Mouse (Mus musculus) monocyte, adult 2 months (primary cell): ENCODE results near the gene Hk2.

ENCODE experiments used
- DNase-seq, 2 experiments: peaks; one replicate each; pipeline ENCODE4 v3.0.0; 2022; ENCODE audit warnings: low spot score in 2 of 2, low read depth in 1 of 2

The Hk2 gene

DNA sequence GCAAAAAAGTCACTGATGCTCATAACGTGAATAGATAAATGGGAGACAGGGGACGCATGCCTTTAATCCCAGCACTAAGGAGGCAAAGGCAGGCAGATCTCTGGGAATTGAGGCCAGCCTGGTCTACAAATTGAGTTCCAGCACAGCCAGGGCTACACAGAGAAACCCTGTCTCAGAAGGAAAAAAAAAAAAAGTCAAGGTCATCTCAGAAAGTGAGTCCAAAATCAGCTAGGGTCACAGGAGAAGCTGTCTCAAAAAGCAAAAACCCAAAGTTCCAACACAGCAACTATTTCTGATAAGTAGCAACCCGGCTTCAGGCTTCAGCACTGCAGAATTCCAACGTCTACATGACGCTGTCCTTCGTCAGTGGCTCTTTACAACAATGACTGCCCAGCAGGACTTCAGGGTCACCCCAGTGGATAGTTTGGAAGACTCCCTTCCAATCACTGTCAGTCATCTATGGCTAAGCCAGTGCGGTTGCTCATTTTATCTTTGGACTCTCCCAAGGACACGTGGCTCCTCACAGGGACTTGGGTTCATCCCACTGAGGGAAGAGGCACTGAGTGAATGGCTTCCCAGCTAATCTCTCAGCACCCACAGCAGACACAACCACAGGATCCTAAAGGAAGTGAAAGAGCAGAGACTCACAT is 33.3 kb downstream of the Hk2 start:
- no peak for DNase-seq

GRCm38 (mm10) chr6:82740269-82740668 is 34.0 kb downstream of the Hk2 start:
- peak; percentile 19 to 20 for DNase-seq

DNA sequence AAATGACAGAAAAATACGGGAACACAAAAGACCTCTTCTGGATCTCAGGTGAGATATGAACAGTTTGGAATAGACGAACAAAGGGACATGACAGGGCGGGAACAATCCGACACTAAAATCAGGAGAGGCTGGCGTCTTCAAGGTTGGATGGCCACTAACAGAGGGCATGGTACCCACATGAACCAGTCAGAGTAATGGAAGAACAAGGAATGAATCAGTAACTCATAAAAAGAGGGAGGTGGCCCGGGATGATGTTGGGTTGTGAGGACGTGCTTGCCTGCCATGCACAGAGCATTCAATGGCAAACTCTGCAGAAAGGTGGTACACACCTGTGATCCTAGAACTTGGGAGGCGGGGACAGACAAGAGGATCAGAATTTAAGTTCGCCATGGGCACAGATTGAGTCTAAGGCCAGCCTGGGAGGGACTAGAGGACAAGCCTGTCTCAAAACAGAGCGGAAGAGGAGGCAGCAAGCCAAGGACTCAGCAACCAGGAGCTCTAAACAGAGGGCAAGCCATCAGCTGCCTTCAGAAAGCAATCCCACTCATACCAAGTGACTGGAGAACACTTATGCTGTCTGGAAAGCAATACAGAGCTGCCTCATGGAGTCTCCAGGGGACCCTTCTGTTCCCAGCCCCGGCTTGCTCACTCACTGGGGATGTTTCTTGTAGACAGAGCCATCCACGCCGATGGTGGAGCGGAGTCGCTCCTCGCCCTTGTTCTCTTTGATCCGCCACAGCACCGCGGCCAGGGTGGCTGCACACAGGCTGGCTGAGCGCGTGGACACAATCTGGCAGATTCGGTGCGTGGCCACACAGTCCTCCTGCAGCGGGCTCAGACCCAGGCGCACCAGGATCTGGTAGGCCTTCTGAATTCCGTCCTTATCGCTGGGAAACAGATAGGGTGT is 36.4 kb downstream of the Hk2 start:
- DNase-seq = no peak

DNA sequence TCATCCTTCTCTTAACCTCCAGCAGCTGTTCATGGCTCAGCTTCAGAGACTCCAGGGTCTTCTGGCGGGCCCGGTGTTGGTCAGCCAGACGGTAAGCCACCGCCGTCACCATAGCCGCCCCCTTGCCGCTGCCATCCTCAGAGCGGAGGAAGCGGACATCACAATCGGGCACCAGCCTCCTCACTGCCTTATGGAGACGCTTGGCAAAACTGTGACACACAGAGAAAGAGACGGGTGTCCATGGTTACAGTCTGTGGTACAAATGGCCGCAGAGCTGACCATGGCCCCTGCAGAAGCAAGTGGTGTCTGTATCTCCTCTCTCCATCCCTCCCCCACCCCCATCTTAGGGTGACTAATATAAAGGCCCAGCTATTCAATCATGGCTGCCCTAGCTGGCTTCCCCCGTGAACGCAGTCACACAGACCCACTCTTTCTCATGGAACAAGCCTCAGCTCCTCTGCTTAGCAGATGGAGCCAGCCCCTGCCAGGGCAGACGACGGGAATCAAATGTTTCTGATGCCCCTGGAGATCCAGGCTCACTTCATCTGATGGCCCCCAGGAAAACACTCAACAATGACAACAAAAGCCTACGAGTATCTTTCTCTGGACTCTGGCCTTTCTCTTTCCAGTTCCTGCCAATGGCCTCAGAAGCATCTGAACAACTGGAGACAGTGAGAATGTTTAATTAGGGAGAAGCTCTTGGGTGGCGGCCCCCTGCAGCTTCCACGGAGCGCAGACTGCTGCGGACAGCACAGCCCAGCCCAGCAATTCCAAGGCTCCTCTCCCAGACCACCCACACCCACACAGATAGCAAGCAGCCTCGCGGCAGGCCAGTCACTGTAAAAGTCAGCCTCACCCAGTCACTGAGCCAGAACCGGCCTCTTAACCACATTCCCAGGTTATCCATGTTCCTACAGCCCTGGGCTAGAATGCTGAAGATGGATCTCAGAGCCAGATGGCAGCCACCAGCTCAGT is 37.3 kb downstream of the Hk2 start:
- DNase-seq = no peak

DNA sequence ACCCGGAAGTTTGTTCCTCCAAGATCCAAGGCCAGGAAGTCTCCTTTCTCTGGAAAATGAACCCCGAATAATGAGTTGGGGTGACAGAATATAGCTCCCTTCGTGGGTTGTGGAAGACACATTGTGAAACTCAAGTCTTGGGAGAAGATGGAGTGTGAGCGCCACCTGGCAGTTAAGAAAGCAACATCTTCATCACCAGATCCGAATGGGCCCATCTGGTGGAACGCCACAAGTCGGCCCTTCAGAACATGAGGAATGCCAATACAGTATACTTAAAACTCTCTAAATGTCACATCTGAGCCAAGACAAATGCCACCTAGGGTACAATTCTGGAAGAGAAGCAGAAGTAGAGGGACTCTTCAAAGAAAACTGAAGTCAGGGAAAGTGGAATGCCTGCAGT is 38.9 kb downstream of the Hk2 start:
- DNase-seq = no peak

DNA sequence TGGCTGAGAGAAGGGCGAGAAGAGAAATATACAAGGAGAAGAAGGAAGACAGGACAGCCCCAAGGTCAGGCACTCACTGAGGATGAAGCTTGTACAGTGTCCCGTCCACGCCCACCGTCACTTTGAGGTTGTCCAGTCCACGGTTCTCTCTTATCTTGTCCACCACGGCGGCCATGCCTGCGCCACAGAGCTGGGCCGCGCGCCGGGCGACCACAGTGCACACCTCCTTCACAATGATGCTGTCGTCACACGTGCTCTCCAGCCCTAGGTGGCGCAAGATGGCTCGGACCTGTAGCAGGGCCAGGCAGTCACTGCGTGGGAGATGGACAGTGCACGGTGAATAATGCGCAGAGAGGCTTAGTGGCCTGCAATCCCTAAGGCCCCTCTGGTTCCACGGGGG is 45.6 kb downstream of the Hk2 start:
- DNase-seq = no peak

DNA sequence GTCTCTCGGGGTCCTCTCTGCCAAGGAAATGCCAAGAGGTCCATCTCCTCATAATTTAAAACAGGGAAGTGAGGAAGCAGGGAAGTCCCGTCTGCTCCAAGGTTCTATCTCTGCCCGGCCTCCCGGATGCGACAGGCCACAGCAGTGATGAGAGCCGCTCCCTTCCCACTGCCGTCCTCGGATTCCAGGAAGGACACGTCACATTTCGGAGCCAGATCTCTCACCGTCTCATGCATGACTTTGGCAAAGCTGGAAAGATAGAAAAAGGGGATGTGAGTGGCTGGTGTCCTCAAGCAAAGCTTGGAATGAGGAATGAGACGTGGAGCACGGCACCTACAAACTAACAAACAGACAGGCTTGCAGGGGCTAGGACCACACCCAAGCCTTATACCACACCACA is 47.0 kb downstream of the Hk2 start:
- no peak for DNase-seq

GRCm38 (mm10) chr6:82723321-82723720 is 50.9 kb downstream of the Hk2 start:
- DNase-seq = no peak

GRCm38 (mm10) chr6:82716126-82716525 is 58.1 kb downstream of the Hk2 start:
- DNase-seq = no peak

DNA sequence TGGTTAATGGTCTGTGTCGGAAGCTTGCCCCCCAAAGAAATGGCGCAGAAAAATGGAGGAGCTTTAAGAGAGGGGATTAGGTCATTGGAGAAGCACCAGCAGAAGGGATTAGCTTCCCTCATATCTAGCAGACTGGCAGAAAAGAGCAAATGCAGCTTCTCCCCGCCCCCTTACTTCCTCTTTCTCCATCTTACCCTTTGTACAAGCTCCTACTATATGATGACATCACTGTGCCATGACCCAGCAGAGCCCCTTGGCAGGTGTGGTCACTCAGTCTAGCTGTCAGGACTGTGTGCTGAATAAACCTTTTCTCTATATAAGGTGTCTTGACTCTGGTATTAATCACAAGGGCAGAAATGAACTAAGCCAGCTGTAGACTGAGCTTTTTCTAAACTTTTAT is 58.6 kb downstream of the Hk2 start:
- peak in 1 of 2 experiments; percentile 13 for DNase-seq

- no peak for DNase-seq
These were observed 59.0 kb downstream of the Hk2 start for GRCm38 (mm10) chr6:82715253-82715652.

- no peak for DNase-seq
These were observed 59.4 kb downstream of the Hk2 start for GRCm38 (mm10) chr6:82714841-82715240.

GRCm38 (mm10) chr6:82714243-82714642 is 60.0 kb downstream of the Hk2 start:
- peak; percentile 57 to 78 for DNase-seq

DNA sequence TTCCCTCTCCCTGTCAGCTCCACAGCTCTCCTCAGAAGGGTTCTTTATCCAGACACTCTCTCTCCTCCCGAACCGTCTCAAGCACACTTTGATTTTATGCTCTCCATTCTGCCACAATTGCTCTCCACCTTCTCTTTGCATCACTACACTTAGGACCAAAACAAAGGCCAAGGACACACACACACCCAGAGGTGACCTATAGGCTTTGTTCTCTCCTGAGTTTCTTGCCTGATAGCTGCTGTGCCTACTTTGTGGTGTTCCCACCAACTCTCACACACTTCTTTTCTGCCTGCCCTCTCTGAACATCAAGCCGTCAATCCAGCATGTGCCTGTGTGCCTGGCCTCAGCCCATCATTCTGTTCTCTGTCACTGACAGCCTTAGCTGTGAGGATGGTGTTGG is 66.5 kb downstream of the Hk2 start:
- DNase-seq = no peak

- no peak for DNase-seq
These were observed 67.0 kb downstream of the Hk2 start for GRCm38 (mm10) chr6:82707241-82707640.

GRCm38 (mm10) chr6:82705221-82705620 is 69.0 kb downstream of the Hk2 start, which contains the start of gene Pole4:
Pole4 (minus strand) TSS chr6:82705365.
- no peak for DNase-seq

DNA sequence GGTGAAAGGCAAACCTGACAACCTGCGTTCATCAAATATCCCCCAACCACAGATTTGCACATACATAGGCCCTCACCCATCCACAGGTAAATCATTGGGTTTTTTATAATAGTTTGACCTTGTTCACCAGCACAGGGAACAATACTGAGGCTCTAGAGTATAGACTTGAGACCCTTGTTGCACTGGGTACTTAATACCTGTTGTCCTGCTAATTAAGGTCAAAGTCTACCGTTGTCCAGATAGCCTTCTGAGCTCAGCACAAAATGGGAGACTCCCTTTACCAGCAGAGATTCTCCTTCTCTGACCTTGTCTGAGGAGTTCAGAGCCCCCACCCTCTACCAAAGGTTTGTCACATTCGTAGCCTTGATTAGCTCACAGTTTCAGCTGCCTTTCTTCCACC is 70.5 kb downstream of the Hk2 start:
- no peak for DNase-seq

DNA sequence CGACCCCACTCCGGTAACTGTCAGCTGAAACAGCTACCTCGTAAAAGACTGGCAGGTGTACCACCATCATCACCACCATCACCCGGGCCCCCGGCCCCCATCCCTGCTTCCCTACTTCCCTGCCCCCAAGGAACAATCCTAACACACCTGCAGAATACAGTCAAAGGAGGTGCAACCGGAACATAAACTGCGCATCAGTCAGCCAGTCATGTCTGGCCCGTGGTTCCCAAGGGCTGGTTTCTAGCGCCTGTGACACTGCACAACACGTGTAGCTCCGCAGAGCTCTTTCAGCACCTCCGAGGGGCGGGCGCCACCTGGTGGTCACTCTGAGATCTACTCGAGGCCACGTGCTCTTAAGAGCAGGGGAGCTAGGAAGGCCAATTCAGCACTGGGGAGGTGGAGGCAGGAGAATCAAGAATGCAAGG is 71.6 kb downstream of the Hk2 start:
- DNase-seq = peak; percentile 66 to 76

GRCm38 (mm10) chr6:82701296-82701695 is 73.0 kb downstream of the Hk2 start:
- no peak for DNase-seq

DNA sequence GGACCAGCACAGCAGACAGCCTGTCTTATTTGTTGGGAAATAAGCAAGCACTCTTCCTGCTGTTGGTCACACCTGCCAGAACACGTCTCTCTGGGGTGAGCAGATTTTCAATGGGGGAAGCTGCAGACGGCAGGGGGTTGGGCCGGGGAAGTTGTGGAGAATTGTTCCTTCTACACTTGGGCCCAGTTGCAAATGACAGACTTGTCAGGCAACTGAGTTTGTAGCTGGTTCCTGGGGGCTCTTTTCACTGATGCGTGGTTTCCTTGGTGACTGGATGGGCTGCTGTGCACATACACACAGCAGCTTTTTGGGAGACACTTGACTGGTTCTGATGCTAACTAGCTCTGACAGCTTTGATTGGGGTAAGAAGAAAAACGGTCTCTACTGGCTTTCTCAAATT is 74.4 kb downstream of the Hk2 start:
- DNase-seq = no peak

DNA sequence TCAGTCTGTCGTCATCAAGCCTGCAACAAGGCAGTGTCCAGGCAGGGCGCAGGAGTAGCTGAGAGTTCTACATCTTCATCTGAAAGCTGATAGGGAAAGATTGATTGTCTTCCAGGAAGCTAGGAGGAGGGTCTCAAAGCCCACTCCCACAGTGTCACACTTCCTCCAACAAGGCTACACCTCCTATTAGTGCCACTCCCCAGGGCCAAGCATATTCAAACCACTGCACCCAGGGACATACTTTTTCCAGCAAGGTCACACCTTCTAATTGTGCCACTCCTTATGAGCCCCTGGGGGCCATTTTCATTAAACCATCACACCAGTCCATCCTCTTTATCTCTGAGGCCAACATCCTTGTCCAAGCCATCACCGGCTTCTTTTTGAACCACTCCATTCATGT is 77.5 kb downstream of the Hk2 start:
- no peak for DNase-seq
